Mouse (Mus musculus): ENCODE data around the gene Rpl10-ps3.

Rpl10-ps3 gene

GRCm38 (mm10) chr9:50305666-50306402 lies 38.9 kb downstream of the Rpl10-ps3 start:
- no peak for DNase-seq (ENCODE audit: low spot score)

- DNase-seq (ENCODE audit: low spot score): no peak
Measured at GRCm38 (mm10) chr9:50305046-50305445, 39.7 kb downstream of the Rpl10-ps3 start.

- no peak for DNase-seq (ENCODE audit: low spot score)
Measured at GRCm38 (mm10) chr9:50304004-50304403, 40.8 kb downstream of the Rpl10-ps3 start.

GRCm38 (mm10) chr9:50301722-50302121 lies 43.0 kb downstream of the Rpl10-ps3 start:
- no peak for DNase-seq (ENCODE audit: low spot score)

- DNase-seq (ENCODE audit: low spot score): no peak
Measured at GRCm38 (mm10) chr9:50298389-50298788, 46.4 kb downstream of the Rpl10-ps3 start.

Data from spleen, adult 12 weeks (tissue).